Mouse (Mus musculus) olfactory bulb, adult 2 months (tissue): ENCODE measurements around the gene Tom1l2. TPM values are rescaled to one million over a fixed set of nuclear protein-coding genes. Genes with fewer than 3 reads are reported as not detected.

Source experiments
- H3K27ac ChIP-seq: fragments of 200-500 bp; 2 replicates; pipeline ENCODE4 v1.5.1; 2012; ENCODE audit warnings: low read depth, low read length; ENCODE audit not compliant: insufficient read depth
- H3K4me1 ChIP-seq: fragments of 200-500 bp; 2 replicates; pipeline ENCODE4 v1.6.1; 2012; ENCODE audit warnings: low read length; ENCODE audit not compliant: control insufficient read depth, insufficient read depth
- H3K4me3 ChIP-seq: fragments of 200-500 bp; 2 replicates; pipeline ENCODE4 v1.5.1; 2012; ENCODE audit warnings: mild to moderate bottlenecking, low read depth, low read length, moderate library complexity; ENCODE audit not compliant: insufficient read depth
- CTCF ChIP-seq: fragments of 200-500 bp; IDR thresholded peaks from 2 replicates; pipeline ENCODE4 v1.5.1; 2012; ENCODE audit warnings: low read depth, mild to moderate bottlenecking, low read length, moderate library complexity; ENCODE audit not compliant: insufficient read depth
- POLR2A ChIP-seq: fragments of 200-500 bp; IDR thresholded peaks from 2 replicates; pipeline ENCODE4 v1.6.1; 2012; ENCODE audit warnings: mild to moderate bottlenecking, low read depth, low read length, moderate library complexity; ENCODE audit not compliant: insufficient read depth
- WGBS: fragments of 180-500 bp; shearing (Covaris S2); methylation state at CpG from one replicate; pipeline ENCODE4 v1.1.7; 2018; 5-methylcytosine and 5-hydroxymethylcytosine counted together
- polyA plus RNA-seq: library from polyadenylated mRNA; stranded (reverse); fragments of >200 nt; gene quantifications from 2 replicates; pipeline ENCODE4 v1.2.4, GENCODE M21; 2012; ENCODE audit warnings: low replicate concordance; ENCODE audit not compliant: missing spikeins, insufficient read depth, insufficient read length

The Tom1l2 gene
- polyA plus RNA-seq, 1 experiment = not detected

DNA sequence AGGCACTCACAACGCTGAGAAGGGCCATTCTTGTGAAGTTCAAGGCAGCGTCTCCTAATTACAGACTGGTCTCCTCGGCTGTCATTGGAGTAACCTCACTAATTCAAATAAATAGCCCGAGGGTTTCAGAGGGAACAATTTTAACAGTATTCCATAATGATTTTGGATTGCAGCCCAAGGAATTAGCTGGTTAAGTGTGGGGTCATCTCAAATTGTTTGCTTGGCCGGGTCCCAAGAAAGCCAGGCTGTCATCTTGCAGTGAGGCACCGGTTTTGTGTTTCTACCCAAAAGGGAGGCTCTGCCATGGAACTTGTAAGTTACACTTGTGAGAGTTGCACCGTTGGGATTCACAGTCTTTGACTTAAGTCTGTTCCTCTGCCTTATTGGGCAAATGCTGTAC, 36.5 kb downstream of the Tom1l2 start:
- TF ChIP-seq CTCF (no peak), POLR2A (no peak)
- H3K4me1 ChIP-seq = peaks cover 37% of the 10 kb centered on the region
- WGBS = 34% methylated on average over 7 of the region's 7 CpGs

DNA sequence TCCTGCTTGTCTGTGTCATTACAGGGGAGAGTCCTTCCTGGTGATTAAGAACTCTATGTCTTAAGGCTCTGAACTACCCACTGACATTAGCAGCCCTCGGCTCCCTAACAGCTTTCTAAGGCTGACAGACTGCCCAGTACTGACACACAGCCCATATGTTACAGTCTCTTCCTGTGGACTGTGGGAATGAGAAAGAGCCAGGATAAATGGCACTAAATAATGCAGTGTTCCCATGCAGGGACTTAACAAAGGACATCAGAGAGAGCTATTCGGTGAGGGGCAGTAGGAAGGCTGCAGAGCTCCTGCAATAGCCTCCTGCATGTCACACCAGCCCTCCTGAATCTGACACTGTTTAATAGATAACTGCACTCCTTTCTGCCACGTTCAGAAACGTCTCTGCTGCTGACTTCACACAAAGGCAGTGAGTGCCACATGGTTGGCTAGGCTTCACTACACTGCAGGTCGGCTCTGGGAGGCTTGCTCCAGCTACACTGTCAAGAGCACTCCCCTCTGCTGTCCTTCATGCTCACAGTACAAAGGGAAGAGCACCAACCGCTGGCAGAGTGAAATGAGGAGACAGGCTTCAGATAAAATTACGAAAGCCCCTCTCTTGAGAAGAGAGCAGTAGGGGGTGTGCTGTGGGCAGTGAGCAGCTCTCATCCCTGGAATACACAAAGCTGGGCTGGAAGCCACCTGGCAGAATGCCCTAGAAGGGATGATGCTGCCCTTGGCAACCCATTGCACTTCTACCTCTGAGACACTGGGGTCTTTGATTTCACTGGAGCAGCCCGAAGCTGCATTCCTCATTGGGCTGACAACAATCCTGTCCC, 41.5 kb downstream of the Tom1l2 start:
- 16% methylated on average over 8 of the region's 8 CpGs for WGBS
- TF ChIP-seq CTCF = no peak
- TF ChIP-seq POLR2A = no peak
- Histone ChIP-seq H3K4me1 (peaks cover 14% of the 10 kb centered on the region), H3K27ac (peak overlapping the region; percentile 32), H3K4me3 (no peak overlapping the region)

More for the DNA sequence above, 36.5 kb downstream of the Tom1l2 start:
- Histone ChIP-seq H3K4me3 (no peak overlapping the region), H3K27ac (0 out of 2 replicates have a peak overlapping the region, but pooled peaks have one; percentile 65)

DNA sequence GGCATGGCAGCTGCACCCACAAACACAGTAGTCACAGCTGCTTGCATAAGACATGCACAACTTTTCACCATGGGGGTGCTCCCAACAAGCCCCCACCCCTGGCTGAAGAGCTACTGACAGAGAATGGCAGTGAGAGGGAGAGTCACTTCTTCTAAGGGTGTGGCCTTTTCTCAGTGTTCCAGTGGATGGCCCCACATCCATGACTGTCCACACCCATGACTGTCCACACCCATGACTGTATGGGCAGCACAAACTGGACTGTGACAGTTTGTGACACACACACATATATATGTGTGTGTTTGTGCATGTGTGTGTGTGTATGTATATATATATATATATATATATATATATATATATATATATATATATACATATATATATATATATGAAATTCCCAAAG, 42.8 kb downstream of the Tom1l2 start:
- no peak for TF ChIP-seq POLR2A
- no peak for TF ChIP-seq CTCF
- Histone ChIP-seq H3K4me3 (no peak overlapping the region), H3K27ac (no peak overlapping the region), H3K4me1 (peaks cover 14% of the 10 kb centered on the region)

DNA sequence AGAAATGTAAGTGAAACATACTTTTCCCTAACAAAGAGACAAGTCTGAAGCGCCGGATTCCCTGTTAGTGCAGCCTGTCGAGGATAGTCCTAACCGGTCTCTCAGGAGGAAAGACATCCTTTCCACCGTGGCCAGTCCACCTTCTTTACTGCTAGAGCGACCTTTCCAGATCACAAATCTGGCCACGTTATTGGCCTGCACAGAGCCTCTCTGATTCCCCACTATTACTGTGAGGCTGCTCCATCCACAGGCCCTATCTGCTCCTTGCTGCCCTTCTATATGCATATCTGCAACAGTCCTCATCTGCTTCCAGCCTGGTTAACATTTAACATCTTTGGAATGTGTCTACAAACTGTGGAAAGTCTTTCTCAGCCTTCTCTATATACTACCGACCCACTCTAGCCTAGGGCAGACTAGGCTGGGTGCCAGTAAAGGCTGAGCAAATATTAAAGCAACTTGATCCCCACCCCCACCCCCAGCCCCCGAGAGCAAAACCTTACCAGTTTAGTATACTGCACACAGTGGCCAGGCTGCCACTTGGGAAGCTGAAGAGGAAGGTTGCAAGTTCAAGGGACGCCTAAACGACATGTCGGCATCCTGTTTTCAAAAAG, 44.1 kb downstream of the Tom1l2 start:
- 70% methylated on average over 12 of the region's 12 CpGs for WGBS
- peak overlapping the region; percentile 40; the same call in 1 of the 2 replicates for H3K27ac ChIP-seq
- H3K4me3 ChIP-seq = no peak overlapping the region
- no peak for TF ChIP-seq CTCF
- peaks cover 14% of the 10 kb centered on the region for H3K4me1 ChIP-seq

DNA sequence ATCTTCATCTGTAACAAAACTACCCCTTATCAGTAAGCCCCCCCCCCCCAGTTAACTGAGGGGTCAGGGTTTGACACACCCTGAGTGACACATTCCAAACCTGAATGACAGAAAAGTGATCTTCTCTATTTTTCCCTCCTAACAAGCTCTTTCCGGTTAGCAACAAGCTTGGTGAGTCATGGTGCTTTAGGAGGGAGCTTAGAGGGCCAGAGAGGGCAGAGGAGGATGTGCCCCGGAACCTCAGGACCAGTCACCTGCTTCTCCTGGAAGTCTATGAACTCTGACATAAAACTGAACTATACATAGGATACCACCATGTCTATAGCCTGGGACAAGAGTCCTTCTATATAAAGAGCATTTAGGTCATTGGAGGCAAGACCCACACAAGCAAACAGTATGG, 44.6 kb downstream of the Tom1l2 start:
- H3K27ac ChIP-seq = no peak overlapping the region
- H3K4me1 ChIP-seq = peaks cover 20% of the 10 kb centered on the region
- no peak overlapping the region for H3K4me3 ChIP-seq
- 50% methylated on average over 2 of the region's 2 CpGs for WGBS
- TF ChIP-seq CTCF = no peak
- TF ChIP-seq POLR2A = no peak

DNA sequence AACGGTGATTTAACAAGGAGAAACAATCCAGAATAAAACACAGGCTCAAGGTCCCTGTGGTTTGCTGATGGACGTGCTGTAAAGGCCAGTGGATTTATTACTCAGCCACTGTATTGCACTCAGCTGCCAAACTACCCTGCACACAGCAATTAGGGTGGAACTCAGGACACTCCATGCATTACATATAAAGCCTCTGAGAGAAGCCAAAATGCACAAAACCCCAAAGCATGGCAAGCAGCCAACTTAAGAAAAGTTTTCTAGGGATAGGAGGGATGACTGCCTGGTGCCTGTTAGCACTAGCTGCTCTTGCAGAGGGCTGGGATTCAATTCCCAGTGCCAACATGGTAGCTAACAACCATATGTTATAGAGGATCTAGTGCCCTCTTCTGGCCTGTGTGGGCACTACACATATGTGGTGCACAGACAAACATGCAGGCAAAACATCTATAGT, 45.3 kb downstream of the Tom1l2 start:
- WGBS = 43% methylated on average over 2 of the region's 2 CpGs
- Histone ChIP-seq H3K4me3 (no peak overlapping the region), H3K27ac (no peak overlapping the region), H3K4me1 (peaks cover 25% of the 10 kb centered on the region)
- TF ChIP-seq CTCF (no peak), POLR2A (no peak)

DNA sequence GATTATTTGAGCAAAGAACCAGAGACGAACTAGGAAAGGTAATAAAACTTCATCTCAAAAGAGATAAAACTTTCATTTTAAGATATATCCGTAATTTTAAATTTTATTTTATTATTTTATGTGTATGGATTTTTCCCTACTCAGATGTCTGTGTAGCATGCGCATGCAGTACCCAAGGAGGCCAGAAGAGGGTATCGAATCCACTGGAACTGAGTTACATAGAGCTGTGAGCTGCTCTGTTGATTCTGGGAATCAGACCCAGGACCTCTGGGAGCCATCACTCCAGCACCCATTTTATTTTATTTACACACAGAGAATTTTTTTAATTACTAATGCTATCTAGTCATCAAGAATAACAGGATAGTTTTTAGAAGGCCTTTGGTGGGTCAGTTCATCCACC, 45.9 kb downstream of the Tom1l2 start:
- no peak for TF ChIP-seq POLR2A
- TF ChIP-seq CTCF = no peak
- WGBS = 84% methylated on average over 4 of the region's 4 CpGs
- Histone ChIP-seq H3K4me1 (peaks cover 30% of the 10 kb centered on the region), H3K27ac (no peak overlapping the region), H3K4me3 (no peak overlapping the region)

DNA sequence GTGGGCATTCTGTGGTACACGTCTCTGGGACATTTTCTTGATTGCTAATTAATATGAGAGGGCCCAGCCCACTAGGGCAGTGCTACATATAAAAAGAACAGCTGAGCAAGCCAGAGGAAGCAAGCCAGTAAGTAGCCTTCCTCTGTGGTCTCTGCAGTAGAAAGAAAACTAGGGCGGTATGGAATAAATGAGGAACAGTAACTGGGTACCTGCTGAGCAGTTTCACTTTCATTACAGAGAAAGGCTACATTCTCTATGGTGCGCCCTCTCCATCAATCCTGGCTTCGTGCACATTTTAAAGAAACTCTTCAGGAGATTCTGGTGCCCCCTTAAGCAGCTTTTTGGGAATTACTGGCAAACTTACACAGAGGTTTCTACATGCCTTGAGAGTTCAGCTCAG, 47.1 kb downstream of the Tom1l2 start:
- no peak overlapping the region for H3K4me3 ChIP-seq
- H3K27ac ChIP-seq = no peak overlapping the region
- TF ChIP-seq POLR2A (no peak), CTCF (no peak)
- 51% methylated on average over 4 of the region's 4 CpGs for WGBS
- peaks cover 27% of the 10 kb centered on the region for H3K4me1 ChIP-seq

DNA sequence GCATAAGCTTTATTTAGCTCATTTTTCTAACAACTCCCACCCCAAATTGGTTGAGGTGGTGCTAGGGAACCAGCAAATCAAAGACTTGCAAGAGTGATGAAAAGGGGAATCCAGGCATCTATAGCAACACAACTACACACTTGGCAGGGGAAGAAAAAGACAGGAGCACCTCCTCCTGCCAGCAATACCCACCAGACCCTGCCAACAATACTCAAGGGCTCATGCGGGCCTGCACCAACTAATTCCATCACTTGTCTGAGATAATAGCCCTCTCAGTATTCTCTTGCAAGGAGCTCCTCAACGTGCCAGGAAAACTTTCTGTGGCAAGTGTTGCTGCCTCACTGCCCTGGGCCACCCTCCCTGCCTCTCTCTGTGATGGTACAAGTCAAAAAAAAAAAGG, 49.2 kb downstream of the Tom1l2 start:
- Histone ChIP-seq H3K27ac (peak overlapping the region; percentile 54; the same call in 1 of the 2 replicates), H3K4me3 (no peak overlapping the region), H3K4me1 (peaks cover 28% of the 10 kb centered on the region)
- no peak for TF ChIP-seq CTCF
- no peak for TF ChIP-seq POLR2A
- 40% methylated on average over 2 of the region's 2 CpGs for WGBS
